Mouse (Mus musculus) adrenal gland, adult 2 months (tissue): ENCODE results near the gene Sdc4. TPM values are rescaled to one million over a fixed set of nuclear protein-coding genes. Genes with fewer than 3 reads are reported as not detected.
A peak's percentile ranks its signal among the peaks of the same experiment; 100 is the strongest.

Source experiments
- DNase-seq: peaks from one replicate; pipeline ENCODE4 v3.0.0; 2021
- polyA plus RNA-seq: library from polyadenylated mRNA; depleted of rRNA; stranded (reverse); fragments of >200 nt; gene quantifications from 2 replicates; pipeline ENCODE4 v1.2.3, GENCODE M21; 2012
- total RNA-seq, 2 experiments: library from RNA; stranded (reverse); gene quantifications; 2 replicates each; pipeline ENCODE4 v1.2.3; 2021

The Sdc4 gene
- total and polyA plus RNA-seq, 3 experiments: 23.3 to 151 (median 123) TPM

DNA sequence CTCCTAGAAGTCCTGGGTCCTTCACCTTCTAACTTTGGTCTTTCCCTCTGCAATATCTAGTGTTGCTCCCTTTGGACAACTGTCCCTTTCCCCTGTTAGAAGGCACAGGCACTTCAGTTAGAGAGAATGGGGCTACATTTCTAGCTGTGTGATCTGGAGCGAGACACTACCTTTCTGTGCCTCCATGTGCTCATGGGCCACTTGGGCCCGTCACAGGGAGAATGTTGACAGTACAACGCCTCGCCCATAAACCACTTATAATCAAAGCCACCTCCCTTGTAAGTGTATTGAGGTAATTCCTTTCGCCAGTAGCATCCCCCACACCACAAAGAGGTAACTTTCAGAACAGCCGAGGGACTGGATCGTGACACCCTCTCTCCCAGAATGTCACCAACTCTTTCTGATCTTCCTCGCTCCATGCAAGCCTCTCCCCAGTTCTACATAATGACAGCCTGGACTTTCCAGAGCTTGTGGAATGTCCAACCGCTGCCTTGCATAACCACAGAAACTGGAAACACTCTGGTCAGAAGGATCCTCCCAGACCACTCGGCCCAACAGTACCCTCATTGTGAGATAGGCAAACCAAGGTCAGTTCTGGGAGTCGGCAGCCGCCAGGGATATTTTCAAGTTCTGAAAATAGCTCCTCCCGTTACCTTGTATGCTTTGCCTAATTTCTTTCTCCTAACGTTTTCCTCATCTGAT lies 5.8 kb upstream of the Sdc4 start:
- no peak for DNase-seq

DNA sequence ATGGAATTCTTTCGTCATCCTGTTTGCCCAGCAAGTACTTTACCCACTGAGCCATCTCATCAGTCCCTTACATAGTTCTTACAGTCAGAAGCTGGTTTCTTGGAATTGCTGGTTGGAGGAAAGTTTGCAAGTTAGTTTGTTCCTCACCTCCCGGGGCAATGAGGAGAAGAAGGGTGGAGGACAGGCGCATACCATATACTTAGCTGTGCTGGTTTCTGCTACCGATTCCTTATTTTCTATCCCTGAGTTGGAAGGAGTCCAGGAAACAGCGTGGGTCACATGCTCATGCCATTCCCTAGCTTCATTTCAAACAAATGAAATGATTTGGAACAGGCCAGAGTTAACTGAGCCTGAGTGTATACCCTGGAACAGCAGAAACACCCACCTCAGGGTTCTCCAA lies 5.2 kb upstream of the Sdc4 start:
- DNase-seq: no peak

DNA sequence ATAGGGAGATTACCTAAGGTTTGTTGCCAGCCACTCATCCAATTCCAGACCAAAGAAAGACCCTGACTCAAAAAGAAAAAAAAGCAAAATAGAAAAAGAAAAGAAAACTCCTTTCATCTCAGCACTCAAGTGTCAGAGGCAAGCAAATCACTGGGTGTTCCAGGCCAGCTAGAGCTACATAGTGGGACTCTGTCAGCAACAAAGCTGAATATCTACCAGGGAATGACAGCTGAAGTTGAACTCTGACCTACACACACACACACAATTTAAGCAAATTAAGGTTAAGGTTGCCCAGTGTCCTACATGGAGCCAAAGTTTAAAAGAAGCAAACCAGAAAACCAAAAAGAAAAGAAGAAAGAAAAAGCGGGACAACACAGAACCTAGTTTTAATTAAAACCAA lies 4.5 kb upstream of the Sdc4 start:
- DNase-seq: no peak

DNA sequence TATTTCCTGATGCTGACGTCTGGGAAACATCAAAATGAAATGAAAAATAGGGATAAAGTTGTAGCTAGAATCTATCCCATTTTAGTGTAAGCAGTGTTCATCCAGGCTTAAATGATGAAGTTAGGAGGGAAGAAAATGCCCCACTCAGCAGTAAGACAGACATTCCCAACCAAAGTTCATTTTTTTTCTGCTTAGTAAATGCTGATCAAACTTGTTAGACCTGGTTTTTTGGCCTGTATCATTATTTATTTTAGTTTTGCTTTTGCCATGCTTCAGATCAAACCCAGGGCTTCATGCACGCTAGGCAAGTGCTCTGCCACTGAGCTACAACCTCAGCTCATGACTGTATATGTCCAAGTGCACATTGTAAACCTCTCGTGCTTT lies 2.4 kb upstream of the Sdc4 start:
- DNase-seq: no peak

DNA sequence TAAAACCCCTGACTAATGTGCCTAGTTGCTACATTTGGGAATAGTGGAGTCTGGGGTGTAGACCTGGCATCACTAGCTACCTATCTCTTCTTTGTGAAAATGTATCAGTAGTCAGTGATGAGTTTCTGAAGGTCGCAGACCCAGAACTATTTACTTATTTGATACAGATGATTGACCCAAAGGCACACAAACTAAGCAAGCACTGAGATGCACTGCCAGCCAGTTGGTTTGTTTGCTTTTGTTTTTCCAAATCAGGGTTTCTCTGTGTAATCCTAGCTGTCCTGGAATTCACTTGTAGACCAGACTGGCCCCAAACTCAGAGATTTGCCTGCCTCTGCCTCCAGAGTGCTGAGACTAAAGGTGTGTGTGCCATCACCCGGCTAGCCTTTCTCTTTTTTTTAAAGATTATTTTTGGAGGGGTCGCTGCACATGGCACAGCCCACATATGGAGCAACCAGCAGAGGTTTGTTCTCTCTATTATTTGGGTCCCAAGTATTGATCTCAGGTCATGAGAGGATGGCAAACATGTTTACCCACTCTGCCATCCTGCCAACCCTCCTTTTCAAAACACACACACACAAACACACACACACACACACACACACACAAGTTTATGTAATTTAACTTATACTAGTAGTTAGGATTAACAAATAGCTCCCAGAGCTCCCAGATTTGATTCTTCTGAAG lies 1.9 kb upstream of the Sdc4 start:
- no peak for DNase-seq

DNA sequence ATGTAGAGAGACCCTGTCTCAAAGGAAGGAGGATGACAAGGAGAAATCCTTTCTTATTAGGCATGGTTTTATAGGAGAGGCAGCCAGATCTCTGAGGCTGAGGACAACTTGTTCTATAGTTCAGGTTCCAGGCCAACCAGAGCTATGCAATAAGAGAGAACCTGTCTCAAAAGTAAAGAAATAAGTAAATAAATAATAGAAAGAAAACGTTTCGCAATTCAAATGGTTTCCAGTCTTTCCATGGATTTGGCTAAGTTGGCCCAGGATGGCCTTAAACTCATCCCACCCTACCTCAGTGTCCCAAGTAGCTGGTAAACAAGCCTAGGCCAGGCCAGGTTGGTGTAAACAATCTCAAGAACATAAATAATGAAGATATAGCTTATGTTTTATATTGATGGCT lies 1.0 kb upstream of the Sdc4 start:
- no peak for DNase-seq

DNA sequence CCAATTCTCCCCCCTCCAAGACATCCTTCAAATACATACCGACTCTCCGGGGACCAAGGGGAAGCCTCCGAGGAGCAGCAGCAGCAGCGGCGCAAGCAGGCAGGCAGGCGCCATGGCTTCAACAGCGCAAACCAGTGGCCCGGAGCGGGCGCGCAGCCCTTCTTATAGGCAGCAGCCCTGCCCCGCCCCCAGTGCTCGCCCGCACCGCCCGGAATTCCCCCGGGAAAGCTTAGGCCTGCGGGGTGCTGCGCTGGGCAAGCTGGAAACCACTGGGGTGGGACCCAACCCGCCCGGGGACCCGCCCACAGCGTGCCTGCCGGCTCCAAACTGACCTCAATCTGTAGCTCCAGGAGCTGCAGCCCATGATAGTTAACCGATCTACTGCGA lies 643 bp downstream of the Sdc4 start:
- DNase-seq: peak; percentile 96

DNA sequence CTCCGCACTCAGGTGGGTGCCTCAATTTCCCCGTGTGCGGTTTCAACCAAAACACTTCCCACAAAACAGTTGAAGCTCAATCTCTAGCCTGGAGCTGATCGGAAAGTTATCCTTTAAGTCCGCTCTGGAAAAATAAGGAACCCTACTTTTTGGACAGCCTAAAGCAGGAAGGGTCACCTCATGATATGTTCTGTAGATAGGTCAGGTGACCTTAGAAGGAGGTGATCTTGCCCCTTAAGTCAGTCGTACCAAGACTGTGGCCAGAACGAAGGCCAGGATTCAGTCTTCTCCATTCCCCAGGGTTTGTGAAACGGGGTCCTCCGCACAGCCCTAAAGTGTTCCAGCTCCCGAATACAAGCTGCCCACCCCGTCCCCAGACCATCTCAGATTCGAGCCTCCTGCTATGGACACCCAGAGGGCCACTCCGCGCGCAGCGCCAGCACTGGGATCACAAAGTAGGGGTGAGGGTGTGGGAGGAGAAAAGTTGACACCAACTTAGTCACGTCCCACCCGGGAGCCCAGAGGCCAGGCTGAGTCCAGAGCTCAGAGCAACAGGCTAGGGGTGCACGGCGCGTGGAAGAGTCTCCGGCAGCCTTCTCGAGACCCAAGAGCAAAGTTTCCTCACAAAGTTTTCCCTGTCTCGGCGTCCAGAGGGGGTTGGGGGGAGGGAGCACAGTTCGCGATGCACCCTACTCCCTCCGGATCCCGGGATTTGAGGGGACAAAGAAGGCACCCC lies 1.2 kb downstream of the Sdc4 start:
- peak; percentile 83 for DNase-seq

DNA sequence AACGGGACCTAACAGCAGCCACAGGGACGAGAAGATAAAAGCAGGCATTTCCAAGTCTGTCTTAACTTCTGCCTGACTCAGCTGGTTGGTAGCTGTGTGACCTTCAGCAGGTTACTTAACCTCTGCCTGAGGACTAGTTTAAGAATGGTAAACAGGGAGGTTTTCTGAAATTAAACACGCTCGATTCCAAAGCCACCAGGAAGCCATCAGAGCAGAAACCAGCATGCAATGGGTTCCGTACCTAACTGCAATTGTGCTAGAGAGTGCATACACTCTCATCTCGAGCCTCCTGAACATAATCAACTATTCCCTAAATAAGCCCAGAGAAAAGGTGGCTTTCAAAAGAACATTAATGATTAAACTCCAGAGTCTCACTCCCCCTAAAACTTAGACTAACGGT lies 2.0 kb downstream of the Sdc4 start:
- no peak for DNase-seq

DNA sequence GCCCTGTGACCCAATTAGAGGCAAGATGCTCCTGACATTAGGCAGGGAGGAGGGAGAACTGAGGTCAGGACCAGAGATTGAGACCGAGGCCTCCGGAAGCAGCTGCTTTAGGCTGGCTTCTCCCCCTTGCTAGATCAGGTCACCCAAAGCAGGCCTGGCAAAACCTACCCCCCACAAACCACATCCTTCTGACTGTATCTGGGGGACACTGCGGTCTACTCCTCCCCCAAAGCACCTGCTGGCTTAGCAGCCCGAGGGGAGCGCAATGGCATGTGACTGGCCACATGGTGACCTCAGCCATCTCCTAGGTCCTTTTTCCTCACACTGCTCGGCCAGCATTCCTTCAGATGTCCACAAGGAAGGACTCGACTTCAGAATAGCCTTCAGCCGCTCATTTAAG lies 2.5 kb downstream of the Sdc4 start:
- DNase-seq: no peak

DNA sequence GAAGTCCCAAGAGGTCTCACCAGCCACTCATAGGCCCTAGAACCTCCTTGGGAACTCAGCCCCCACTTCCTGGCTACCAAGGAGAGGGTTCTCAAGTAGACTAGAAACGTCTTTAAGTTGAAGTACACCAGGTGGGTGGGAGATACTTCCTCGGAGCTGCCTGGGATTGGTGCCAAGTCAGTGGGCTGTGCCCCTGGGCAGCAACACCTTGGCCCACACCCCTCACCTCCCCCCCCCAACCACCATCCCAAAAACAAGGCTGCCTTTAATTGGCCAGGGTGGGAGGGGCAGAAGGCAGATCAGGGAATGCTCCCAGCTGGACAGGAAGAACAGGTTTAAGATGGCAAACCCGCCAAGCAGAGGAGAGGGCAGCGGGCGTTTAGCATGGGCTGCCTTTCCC lies 3.4 kb downstream of the Sdc4 start:
- DNase-seq: no peak

DNA sequence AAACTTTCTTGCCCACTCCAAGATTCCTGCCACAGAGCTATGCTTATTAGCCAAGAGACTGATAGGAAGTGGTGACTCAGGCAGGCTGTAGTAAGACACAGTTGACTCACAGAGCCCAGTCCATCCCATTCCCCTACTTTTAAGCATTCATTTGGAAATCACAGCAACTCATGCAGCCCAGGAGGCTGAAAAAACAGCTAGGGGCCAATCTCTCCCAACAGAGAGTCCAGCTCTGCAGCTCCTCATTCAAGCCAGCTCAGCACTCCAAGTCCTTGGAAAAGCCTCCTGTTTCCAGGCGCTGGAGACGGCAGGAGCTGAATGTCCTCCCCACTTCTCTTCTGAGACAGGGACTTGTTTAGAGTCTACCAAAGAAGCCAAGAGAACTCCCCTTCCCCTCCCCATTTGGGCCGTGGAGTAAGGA lies 4.7 kb downstream of the Sdc4 start:
- peak; percentile 61 for DNase-seq

DNA sequence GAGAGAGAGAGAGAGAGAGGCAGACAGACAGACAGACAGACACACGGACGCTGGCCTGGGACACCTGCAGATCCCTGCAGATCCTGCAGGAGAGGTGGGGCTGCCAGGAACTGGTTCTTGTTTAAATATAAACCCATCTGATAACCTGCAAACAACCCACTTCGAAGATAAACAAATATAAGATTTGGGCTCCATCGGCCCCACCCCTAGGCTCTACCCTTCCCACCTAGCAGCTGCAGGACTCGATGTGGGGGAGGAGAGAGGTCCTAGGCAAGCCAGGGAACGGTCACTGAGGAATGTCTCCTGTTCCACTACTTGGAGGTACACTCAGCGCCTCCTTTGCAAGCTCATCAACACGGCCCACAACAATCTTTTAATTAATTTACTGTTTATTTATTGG lies 5.4 kb downstream of the Sdc4 start:
- no peak for DNase-seq

DNA sequence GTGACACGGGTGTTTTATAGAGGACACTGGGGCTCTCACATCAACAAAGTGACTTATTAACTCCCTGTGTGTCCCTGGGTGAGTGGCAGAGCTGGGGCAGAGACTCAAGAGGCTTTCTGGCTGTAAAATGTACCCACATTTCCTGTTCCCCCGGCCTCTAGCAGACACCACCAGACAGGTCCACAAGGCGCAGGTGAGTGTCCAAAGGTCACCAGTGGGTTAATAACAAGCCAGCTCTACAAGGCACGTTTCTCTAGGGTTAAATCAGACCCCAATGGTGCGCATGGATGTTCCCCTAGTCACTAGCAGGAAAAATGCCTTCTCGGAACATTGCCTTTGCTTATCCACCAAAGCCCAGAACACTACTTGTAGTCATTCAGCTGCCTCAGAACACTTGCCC lies 6.0 kb downstream of the Sdc4 start:
- DNase-seq: no peak

DNA sequence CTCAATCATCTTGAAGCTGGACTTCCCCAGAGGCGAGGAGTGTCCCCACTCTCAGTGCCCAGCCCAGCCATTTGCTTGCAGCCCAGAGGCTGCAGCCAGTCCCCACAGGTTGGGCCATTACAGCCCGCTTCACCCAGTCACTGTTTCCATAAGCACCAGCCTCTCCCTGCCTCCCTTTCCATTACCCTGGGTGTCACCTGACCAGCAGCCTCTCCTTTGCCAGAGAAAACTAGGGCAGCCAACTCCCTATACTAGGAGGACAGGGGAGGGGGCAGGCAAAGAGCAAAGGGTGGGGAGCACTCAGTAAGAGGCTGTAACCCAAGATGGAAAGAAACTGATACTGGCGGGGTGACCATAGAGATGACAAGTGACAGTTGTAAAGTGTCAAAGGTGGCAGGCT lies 6.7 kb downstream of the Sdc4 start:
- peak; percentile 57 for DNase-seq

DNA sequence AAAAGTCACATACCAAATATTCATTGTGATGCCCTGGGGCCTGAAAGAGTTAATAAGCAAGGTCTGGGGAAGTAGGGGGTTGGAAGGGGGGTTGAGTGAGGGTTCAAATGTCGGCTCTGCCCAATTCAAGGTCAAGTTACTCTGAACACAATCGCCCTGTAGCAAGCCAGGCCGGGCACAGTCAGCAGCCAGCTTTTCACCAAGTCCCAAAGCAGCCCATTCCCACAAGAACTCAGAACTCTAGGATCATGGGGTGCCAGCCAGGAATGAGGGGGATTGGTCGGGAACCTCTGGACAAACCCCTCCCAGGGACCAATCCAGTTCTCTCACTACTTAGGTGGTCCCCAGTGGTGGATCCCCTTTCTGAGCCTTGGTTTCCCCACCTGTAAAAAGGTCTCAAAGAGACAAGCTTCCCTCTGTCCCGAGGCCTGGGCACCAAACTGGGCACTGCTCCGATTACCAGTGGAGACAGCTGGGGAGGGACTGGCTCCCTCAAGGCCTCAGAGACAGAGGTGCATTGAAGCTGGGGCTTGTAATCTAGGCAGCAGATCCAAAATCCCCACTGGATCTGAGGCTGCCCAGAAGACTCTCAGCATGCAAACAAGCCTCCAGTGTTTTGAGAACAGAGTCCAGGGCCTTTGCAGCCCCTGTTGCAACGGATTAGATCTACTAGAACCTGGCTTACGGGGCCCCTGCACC lies 7.3 kb downstream of the Sdc4 start:
- peak; percentile 29 for DNase-seq

DNA sequence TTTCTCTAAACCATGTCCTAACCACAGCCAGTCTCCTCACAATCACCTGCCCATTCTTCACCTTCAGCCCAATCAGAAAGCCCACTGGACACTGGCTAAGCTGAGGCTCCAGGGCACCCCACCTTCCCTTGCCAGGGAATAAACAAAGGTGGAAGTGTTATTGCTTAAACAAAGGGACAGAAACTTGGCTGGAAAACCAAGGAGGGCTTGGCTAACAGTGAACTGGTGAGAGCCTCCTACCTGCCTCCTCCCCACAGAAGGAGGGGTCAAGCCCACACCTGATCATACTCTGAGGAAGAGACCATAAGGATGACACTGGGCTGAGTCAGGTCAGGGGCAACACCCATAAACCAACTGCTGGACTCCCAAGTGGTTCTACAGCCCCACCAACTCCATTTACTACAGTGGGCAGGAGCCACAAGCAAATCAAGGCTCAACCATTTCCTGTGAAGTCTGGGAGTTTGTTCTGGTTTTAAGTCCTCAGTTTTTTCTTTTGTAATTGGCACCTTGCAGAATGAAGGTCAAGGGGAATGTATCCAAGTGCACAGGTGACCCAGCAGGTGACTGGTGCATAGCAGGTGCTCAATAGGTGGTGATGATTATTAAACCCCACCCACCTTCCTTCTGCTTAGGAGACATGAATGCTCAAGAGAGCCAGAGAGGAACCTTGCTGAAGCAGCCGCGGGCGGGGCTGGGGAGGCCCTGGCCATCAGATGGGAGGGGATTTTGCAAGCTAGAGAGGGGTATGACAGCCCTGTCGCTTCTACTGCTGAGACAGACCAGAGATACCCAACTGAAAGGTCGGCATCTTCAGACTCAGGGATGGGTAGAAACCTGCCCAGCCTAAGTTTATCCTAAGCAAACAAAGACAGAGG lies 8.2 kb downstream of the Sdc4 start:
- DNase-seq: no peak

DNA sequence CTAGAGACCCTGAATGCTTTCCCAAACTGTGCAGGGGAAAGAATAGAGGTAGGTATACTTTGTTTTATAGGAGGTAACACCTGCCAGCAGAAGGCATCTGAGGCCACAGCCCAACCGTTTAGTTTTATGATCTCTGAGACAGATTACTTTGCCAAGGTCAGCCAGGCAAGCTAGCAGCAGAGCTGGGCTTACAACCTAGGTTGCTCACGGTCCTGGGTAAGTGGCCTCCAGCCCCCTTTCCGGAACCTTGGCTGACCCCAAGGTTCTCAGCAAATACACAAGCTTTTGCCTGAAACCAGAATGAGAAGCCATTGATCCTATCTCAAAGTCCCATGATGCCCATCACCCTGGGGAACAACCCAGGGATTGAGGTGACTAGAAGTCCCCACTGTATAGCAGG lies 9.0 kb downstream of the Sdc4 start:
- no peak for DNase-seq

DNA sequence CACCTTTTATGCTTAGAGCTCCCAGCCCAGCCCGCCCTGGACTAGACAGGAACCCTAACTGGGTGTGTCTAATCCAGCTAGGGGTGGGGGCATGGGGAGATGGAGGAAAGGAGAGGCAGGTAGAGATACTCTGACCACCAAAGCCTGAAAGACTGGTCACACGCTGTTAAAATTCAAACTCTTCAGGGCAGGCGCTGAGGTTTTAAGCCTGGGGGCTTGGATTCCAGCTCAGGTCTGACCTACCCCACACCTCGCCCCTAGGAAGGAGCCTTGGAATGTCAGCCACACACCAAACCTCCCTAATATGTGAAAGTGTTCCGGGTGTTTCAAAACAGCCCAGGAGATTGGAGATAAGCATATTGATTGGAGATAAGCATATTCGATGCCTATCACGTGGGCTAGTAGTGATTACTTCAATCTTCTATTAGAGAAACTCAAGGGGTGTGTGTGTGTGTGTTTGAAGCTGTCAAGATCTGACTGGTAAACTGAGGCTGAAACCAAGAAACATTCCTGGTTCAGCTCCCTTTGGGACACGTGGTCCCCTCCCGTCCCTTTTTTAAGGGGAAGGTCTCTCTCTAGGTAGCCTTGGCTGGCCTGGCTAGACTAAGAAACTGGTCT lies 10.3 kb downstream of the Sdc4 start:
- DNase-seq: no peak

DNA sequence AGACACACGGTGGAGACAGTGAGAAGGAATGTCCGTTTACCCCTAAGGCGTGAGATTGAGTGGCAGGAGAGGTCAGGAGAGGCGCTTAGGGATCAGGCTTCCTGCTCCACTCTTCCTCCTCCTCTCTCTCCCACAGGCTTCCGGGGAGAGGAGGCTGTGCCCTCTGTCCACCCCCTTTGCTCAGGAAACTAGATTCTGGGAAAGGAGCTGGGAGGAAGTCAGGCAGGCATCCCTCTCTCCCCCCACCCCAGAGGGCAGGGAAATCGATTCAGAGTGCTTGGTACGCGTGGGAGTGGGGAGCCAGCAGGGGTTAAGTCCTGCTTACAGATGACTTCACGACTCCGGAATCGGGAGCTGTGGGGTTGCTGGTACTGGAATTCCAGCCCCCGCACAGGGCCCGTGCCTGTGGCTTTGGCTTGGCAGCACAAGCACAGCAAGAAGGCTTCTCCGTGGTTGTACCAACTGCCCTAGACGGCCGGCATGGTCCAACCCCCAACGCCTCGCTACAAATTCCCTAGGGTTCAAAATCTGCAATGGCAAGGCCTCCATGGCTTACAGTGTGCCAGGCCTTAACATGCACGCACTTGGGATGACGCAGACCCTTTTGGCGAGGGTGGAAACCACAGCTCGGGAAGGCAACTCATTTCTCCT lies 11.0 kb downstream of the Sdc4 start:
- peak; percentile 51 for DNase-seq
